In genomic region chr7:14317209-14317608, GRCm38 (mm10) we compare ENCODE assay signal across 13 mouse cellular contexts. TPM values are rescaled to one million over a fixed set of nuclear protein-coding genes. Genes with fewer than 3 reads are reported as not detected.
A peak's percentile ranks its signal among the peaks of the same experiment; 100 is the strongest.
DNase-seq lines count a peak whose midpoint lies in the region; ATAC-seq and TF ChIP-seq lines count a peak whose summit lies in the region.
"Had no signal": no experiment of that assay in that cellular context is flagged by ENCODE, and none has a peak within 500 bp of the region (broad histone marks: within the 10 kb centered on the region; RNA-seq: fewer than 3 reads in every experiment).

No protein-coding gene starts in this region.

- H3K9ac ChIP-seq in hindbrain, postnatal 0 days (replicated peaks; ENCODE audit: low read length), result no peak overlapping the region
- no peak overlapping the region for H3K9ac ChIP-seq in hindbrain, embryonic 12.5 days
- H3K9ac ChIP-seq in midbrain, embryonic 16.5 days (ENCODE audit: low read depth, low read length), result no peak overlapping the region

- H3K27me3 ChIP-seq in hindbrain, postnatal 0 days (ENCODE audit: insufficient read depth, low read length), result no peaks in the 10 kb centered on the region
- no peaks in the 10 kb centered on the region for H3K27me3 ChIP-seq in hindbrain, embryonic 12.5 days
- H3K27me3 ChIP-seq in midbrain, embryonic 16.5 days (ENCODE audit: control insufficient read depth, insufficient read depth, low read depth, low read length), result no peaks in the 10 kb centered on the region

- peaks cover 5% of the 10 kb centered on the region; the same call in 1 of the 2 replicates for H3K9me3 ChIP-seq in hindbrain, postnatal 0 days (ENCODE audit: low read length)
- H3K9me3 ChIP-seq in hindbrain, embryonic 12.5 days (replicated peaks), result 0 out of 2 replicates have a peak, but pooled peaks cover 3% of the 10 kb centered on the region
- H3K9me3 ChIP-seq in midbrain, embryonic 16.5 days (replicated peaks; ENCODE audit: control insufficient read depth, low read length, poor library complexity, severe bottlenecking), result peaks cover 8% of the 10 kb centered on the region

- TF ChIP-seq CTCF in hindbrain, postnatal 0 days (IDR thresholded peaks at IDR 0.05; ENCODE audit: low read depth), result peak; percentile 65
- TF ChIP-seq CTCF in embryonic fibroblast, embryonic 13.5 days (IDR thresholded peaks at IDR 0.05; ENCODE audit: borderline replicate concordance, insufficient read depth, low read length), result 0 out of 2 replicates have a peak, but pooled peaks have one; percentile 12

- H3K4me1 ChIP-seq in hindbrain, postnatal 0 days (ENCODE audit: insufficient read depth, low read length), result no peaks in the 10 kb centered on the region
- no peaks in the 10 kb centered on the region for H3K4me1 ChIP-seq in hindbrain, embryonic 12.5 days
- no peaks in the 10 kb centered on the region for H3K4me1 ChIP-seq in embryonic fibroblast, embryonic 13.5 days (ENCODE audit: control insufficient read depth, insufficient read depth, low read length)
- H3K4me1 ChIP-seq in midbrain, embryonic 16.5 days (ENCODE audit: control insufficient read depth, insufficient read depth, low read length), result no peaks in the 10 kb centered on the region

- ATAC-seq in hindbrain, postnatal 0 days, result no peak
- no peak for ATAC-seq in hindbrain, embryonic 12.5 days (ENCODE audit: low FRiP score)
- no peak for ATAC-seq in midbrain, embryonic 16.5 days

- peak; percentile 4 for DNase-seq in hindbrain, postnatal 0 days (ENCODE audit: low spot score)
- DNase-seq in 416B (ENCODE audit: low read depth), result peak; percentile 50
- DNase-seq in Muller cell, postnatal 12 days (ENCODE audit: inconsistent ontology term), result peak; percentile 0
- DNase-seq in T-cell, adult 2 months (ENCODE audit: low spot score), result no peak
- no peak for DNase-seq in cerebellum, adult 8-10 months
- DNase-seq: adrenal gland, adult 2 months; layer of hippocampus, postnatal 36 days; lung, postnatal 14 days had no signal

- no peak overlapping the region for H3K4me3 ChIP-seq in hindbrain, postnatal 0 days (ENCODE audit: low read length)
- H3K4me3 ChIP-seq in hindbrain, embryonic 12.5 days, result no peak overlapping the region
- H3K4me3 ChIP-seq in embryonic fibroblast, embryonic 13.5 days (ENCODE audit: insufficient read depth, low read length), result no peak overlapping the region
- no peak overlapping the region for H3K4me3 ChIP-seq in midbrain, embryonic 16.5 days (ENCODE audit: low read depth, low read length)
- H3K4me3 ChIP-seq: erythroblast, embryonic 14.5 days had no signal

- no peak for TF ChIP-seq POLR2A in embryonic fibroblast, embryonic 13.5 days (IDR thresholded peaks at IDR 0.05; ENCODE audit: low read depth, low read length)

- H3K4me2 ChIP-seq in hindbrain, postnatal 0 days (ENCODE audit: low read depth, low read length), result no peak overlapping the region
- no peak overlapping the region for H3K4me2 ChIP-seq in hindbrain, embryonic 12.5 days (replicated peaks)
- no peak overlapping the region for H3K4me2 ChIP-seq in midbrain, embryonic 16.5 days (ENCODE audit: low read length)

- H3K27ac ChIP-seq in hindbrain, postnatal 0 days, result no peak overlapping the region
- no peak overlapping the region for H3K27ac ChIP-seq in hindbrain, embryonic 12.5 days
- H3K27ac ChIP-seq in embryonic fibroblast, embryonic 13.5 days (ENCODE audit: insufficient read depth, low read length), result no peak overlapping the region
- H3K27ac ChIP-seq in midbrain, embryonic 16.5 days (ENCODE audit: low read length), result no peak overlapping the region

- 32% methylated on average over 2 of the region's 2 CpGs for WGBS in hindbrain, postnatal 0 days
- 36% methylated on average over 2 of the region's 2 CpGs for WGBS in hindbrain, embryonic 12.5 days
- 25% methylated on average over 2 of the region's 2 CpGs for WGBS in midbrain, embryonic 16.5 days

- H3K36me3 ChIP-seq in hindbrain, postnatal 0 days (ENCODE audit: insufficient read depth, low read length), result no peaks in the 10 kb centered on the region
- no peaks in the 10 kb centered on the region for H3K36me3 ChIP-seq in hindbrain, embryonic 12.5 days
- H3K36me3 ChIP-seq in midbrain, embryonic 16.5 days (ENCODE audit: control insufficient read depth, insufficient read depth, low read length), result no peaks in the 10 kb centered on the region

RNA-seq across cellular contexts. Expression of gene Obox8, which starts 16.1 kb away (rescaled TPM):
- not detected in 2 replicates for total RNA-seq in hindbrain, postnatal 0 days (2014; rRNA removed)
- not detected in 2 replicates for polyA plus RNA-seq in hindbrain, postnatal 0 days (2015; fragmentation: Nextera tagmentation; extraction: Ambion mirVana)
- polyA plus RNA-seq in hindbrain, embryonic 12.5 days (2016; fragmentation: Nextera tagmentation; extraction: Ambion mirVana), result not detected in 2 replicates
- not detected in 2 replicates for polyA plus RNA-seq in embryonic fibroblast, embryonic 13.5 days (2011; ENCODE audit: insufficient read length, low read depth, missing spikeins)
- not detected in 2 replicates for polyA plus RNA-seq in midbrain, embryonic 16.5 days (2015; fragmentation: Nextera tagmentation; extraction: Ambion mirVana)
- total RNA-seq: adrenal gland, adult 2 months; layer of hippocampus, postnatal 36 days had no signal
- polyA plus RNA-seq: adrenal gland, adult 2 months; erythroblast, embryonic 14.5 days; heart, embryonic 14.5 days had no signal

Comparison
In these comparisons a context has a peak if more than half of its experiments do, and no peak if none do; other contexts are left out.
1. DNase-seq: peak in hindbrain, postnatal 0 days (single experiment), 416B (single experiment) and Muller cell, postnatal 12 days (single experiment); none in T-cell, adult 2 months (single experiment) and cerebellum, adult 8-10 months (single experiment).